Mouse (Mus musculus) sigmoid colon, adult 10 weeks (tissue): ENCODE data around the gene Lgals1. TPM values are rescaled to one million over a fixed set of nuclear protein-coding genes. Genes with fewer than 3 reads are reported as not detected.

ENCODE experiments used
- polyA plus RNA-seq: library from polyadenylated mRNA; stranded (reverse); fragments of 350-450 nt; fragmentation: Illumina TruSeq; extraction: RNeasy Lipid Tissue Mini Kit (QIAGEN cat#74804); gene quantifications from one replicate; pipeline ENCODE4 v1.2.3, GENCODE M21; 2014; ENCODE audit warnings: low read depth, low replicate concordance

The Lgals1 gene
- polyA plus RNA-seq, result 2.7 TPM

DNA sequence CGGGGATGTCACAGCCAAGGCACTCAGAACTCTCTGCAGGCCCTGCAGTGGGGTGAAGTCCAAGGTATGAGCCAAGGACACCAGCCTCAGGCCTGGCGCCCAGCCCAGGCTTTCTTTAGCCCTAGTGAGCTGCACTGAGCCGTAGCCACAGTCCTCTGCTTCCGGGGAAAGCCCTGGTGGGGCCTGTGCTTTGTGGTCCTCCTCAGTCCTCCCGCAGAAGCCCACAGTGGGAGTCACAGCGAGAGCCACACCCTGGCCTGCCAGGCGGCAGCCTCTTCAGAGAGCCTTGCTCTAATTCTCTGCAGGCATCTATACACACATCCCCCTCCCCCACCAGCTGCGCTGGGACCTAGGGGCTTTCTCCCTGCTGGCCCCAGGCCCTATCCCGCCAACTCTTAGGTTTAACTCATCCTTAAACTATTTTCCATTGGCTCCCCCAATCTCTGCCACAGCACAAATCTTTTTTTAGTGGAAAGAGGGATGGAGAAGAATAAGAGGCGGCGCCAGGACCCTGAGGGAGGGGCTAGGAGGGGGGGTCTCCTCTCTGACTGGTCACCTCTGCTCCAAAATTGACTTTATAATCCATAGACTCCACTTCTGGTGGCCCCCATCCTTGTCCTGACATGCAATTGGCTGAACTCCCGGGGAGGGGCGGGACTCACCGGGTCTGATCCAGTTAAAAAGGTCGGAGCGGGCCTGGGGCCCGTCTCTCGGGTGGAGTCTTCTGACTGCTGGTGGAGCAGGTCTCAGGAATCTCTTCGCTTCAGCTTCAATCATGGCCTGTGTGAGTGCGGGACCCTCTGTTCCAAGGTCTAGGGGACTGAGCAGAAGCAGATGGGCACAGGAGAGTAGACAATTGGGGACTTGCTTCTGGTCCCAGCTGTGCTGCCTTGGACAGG lies at the start of gene Lgals1:
Lgals1 (plus strand) TSS at position 705 of the 899 bp plus-strand sequence.

GRCm38 (mm10) chr15:78876991-78877809 lies 49.3 kb upstream of the Lgals1 start, which contains the start of gene Gga1:
Gene Gga1 (plus strand): TSS chr15:78877190.

DNA sequence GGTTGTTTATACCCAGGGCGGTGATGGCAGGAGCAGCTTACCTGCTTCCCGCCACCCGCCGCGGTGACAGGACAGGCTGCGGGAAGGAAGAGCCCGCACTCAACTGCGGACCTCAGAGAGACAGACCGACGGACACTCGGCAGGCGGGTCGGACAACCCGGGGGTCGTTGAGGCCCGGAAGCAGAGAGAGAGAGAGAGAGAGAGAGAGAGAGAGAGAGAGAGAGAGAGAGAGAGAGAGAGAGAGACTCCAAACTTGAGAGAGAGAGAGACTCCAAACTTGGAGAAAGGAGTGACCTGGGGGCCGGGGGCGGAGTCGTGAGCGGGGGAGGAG lies 27.2 kb upstream of the Lgals1 start, which contains the start of gene Gm49510:
Gm49510 (plus strand) TSS at position 259 of the 331 bp plus-strand sequence.

DNA sequence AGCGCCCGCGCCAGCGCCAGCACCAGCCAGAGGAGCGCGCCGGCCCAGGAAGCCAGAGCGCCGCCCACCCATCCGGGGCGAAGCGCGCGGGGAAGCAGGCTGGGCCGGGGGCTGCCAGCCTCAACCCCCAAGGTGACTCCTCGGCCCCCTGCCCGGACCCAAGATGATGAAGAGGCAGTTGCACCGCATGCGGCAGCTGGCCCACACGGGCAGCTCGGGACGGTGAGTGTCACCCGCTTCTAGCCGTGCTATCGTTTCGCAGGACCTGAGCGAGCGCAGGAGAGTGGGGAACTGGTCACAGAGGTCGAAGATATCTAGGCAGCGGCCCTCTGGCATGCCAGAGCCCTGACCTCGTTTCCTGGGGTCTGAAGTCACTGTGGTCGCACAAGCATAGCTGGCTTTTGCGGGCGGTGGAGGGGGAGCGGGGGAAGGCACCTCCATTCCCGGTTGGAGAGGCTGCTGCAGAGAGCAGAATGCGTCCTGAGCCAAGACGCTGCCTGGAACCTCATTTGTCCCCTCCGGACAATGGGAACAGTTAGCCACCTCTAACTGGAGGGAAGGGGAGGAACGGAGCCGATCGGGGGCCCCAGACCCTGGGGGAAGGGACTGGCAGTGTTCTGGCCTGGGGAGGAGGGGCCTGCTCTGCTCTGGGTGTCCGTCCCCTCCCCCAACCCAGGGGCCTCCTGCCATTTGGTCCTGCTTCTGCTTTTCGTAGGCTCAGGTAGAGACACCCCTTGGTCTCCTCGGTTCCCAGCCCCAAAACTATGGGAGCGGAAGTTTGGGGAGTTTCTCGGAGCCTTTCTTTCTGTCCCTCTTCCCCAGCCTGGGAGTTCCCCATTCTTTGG lies 26.6 kb upstream of the Lgals1 start, which contains the start of gene Sh3bp1:
Sh3bp1 (plus strand) TSS at position 29 of the 845 bp plus-strand sequence.

DNA sequence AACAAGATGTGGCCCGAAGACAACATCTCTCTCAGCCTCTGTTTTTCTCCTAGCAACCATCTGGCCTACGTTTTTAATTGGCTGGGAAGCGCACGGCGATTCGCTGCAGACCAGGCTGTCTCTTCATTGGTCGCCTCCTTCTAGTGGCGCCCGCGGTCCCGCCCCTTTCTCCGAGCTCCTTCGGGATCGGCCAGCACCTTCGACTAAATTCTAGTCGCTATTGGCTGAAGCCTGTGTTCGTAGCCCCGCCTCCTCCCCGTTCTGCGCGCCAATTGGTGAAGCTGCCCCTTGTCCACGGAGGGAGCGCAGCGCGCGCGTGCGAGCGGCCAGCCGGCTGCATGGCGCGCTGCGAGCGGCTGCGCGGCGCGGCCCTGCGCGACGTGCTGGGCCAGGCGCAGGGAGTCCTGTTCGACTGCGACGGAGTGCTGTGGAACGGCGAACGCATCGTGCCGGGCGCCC lies 12.9 kb upstream of the Lgals1 start, which contains the start of gene Pdxp:
Pdxp (plus strand) TSS at position 288 of the 459 bp plus-strand sequence.

GRCm38 (mm10) chr15:78934784-78935320 lies 8.3 kb downstream of the Lgals1 start, which contains the start of gene Nol12:
Gene Nol12 (plus strand): TSS chr15:78934933.

GRCm38 (mm10) chr15:78947657-78948056 lies 21.1 kb downstream of the Lgals1 start, which contains the start of gene Triobp:
Gene Triobp (plus strand): TSS chr15:78947724.

Other genes with a start within 250 kb of the Lgals1 start
- 0.13 TPM for gene Elfn2, start 208.0 kb upstream of the Lgals1 start, polyA plus RNA-seq
- gene Mfng, start 153.2 kb upstream of the Lgals1 start, polyA plus RNA-seq, result not detected
- gene Card10, start 123.7 kb upstream of the Lgals1 start, polyA plus RNA-seq, result 0.66 TPM
- not detected for gene Cdc42ep1, start 84.1 kb upstream of the Lgals1 start, polyA plus RNA-seq
- gene Lgals2, start 71.2 kb upstream of the Lgals1 start, polyA plus RNA-seq, result 0.95 TPM
- gene Gga1, start 49.5 kb upstream of the Lgals1 start, polyA plus RNA-seq, result 0.66 TPM
- not detected for gene Gm49510, start 27.1 kb upstream of the Lgals1 start, polyA plus RNA-seq
- gene Sh3bp1, start 27.0 kb upstream of the Lgals1 start, polyA plus RNA-seq, result 0.85 TPM
- 0.35 TPM for gene Pdxp, start 12.8 kb upstream of the Lgals1 start, polyA plus RNA-seq
- gene Nol12, start 8.2 kb downstream of the Lgals1 start, polyA plus RNA-seq, result 1.6 TPM
- 2.2 TPM for gene Triobp, start 21.0 kb downstream of the Lgals1 start, polyA plus RNA-seq
- 206 TPM for gene H1f0, start 101.7 kb downstream of the Lgals1 start, polyA plus RNA-seq
- gene Galr3, start 115.2 kb downstream of the Lgals1 start, polyA plus RNA-seq, result not detected
- gene Ankrd54, start 136.2 kb downstream of the Lgals1 start, polyA plus RNA-seq, result 1.5 TPM
- 76.2 TPM for gene Eif3l, start 148.5 kb downstream of the Lgals1 start, polyA plus RNA-seq
- gene Micall1, start 182.2 kb downstream of the Lgals1 start, polyA plus RNA-seq, result 9.1 TPM
- not detected for gene Polr2f, start 214.3 kb downstream of the Lgals1 start, polyA plus RNA-seq
- 0.38 TPM for gene 1700088E04Rik, start 214.5 kb downstream of the Lgals1 start, polyA plus RNA-seq
- gene Sox10, start 238.5 kb downstream of the Lgals1 start, polyA plus RNA-seq, result 0.16 TPM